Mouse (Mus musculus) ES-E14 (cell line): Measurements from ENCODE around the gene Polr2a.

Experiments
- CHD2 ChIP-seq: IDR thresholded peaks from 2 replicates; pipeline ENCODE4 v1.6.1; 2014; ENCODE audit warnings: mild to moderate bottlenecking, low read depth, low read length, inconsistent platforms
- MAFK ChIP-seq: IDR thresholded peaks from 2 replicates; pipeline ENCODE4 v1.6.1; 2014; ENCODE audit warnings: mild to moderate bottlenecking, low read depth, low read length, inconsistent platforms; ENCODE audit not compliant: insufficient read depth
- ZC3H11A ChIP-seq: IDR thresholded peaks from 2 replicates; pipeline ENCODE4 v1.6.1; 2012; ENCODE audit warnings: low read depth, mild to moderate bottlenecking, inconsistent platforms, low read length, borderline replicate concordance

GRCm38 (mm10) chr11:69715482-69715881 is 43.0 kb downstream of the Polr2a start:
- TF ChIP-seq ZC3H11A (peak; percentile 91), CHD2 (no peak), MAFK (no peak)
